Mouse (Mus musculus) left cerebral cortex, adult 2 months (tissue): ENCODE results near the gene Prima1. TPM values are rescaled to one million over a fixed set of nuclear protein-coding genes. Genes with fewer than 3 reads are reported as not detected.
A peak's percentile ranks its signal among the peaks of the same experiment; 100 is the strongest.

Experiments
- DNase-seq, 2 experiments: peaks; one replicate each; pipeline ENCODE4 v3.0.0; 2021 to 2022; ENCODE audit warnings: low spot score in 2 of 2, mixed read lengths in 1 of 2; ENCODE audit errors: extremely low spot score in 1 of 2
- H3K27ac ChIP-seq: fragments of 200-600 bp; 2 replicates; pipeline ENCODE4 v1.8.1; 2022
- H3K4me3 ChIP-seq: fragments of 200-600 bp; 2 replicates; pipeline ENCODE4 v1.8.1; 2022
- CTCF ChIP-seq: fragments of 200-600 bp; IDR thresholded peaks from 2 replicates; pipeline ENCODE4 v1.8.1; 2022; ENCODE audit warnings: antibody characterized with exemption, mild to moderate bottlenecking, moderate library complexity
- intact Hi-C: fragments of 180-260 bp; cut with DNase I; formaldehyde crosslinking; loops from one replicate; pipeline ENCODE4 v1.15.1; 2025
- total RNA-seq, 2 experiments: library from RNA; stranded (reverse); gene quantifications; 2 replicates each; pipeline ENCODE4 v1.2.3; 2021

Gene Prima1
- total RNA-seq, 2 experiments from 2014 or later, result 4.2 to 6.1 TPM

- Histone ChIP-seq H3K27ac (no peak overlapping the region), H3K4me3 (no peak overlapping the region)
- no peak for TF ChIP-seq CTCF
- DNase-seq, result no peak
- intact Hi-C loops, result no loop called here
Observed at GRCm38 (mm10) chr12:103215877-103216610, 25.9 kb downstream of the Prima1 start.

- intact Hi-C loops, result no loop called here
- TF ChIP-seq CTCF, result no peak
- DNase-seq, result no peak
- H3K27ac ChIP-seq, result no peak overlapping the region
- H3K4me3 ChIP-seq, result no peak overlapping the region
Observed at GRCm38 (mm10) chr12:103214797-103215196, 27.2 kb downstream of the Prima1 start.

- Histone ChIP-seq H3K4me3 (no peak overlapping the region), H3K27ac (no peak overlapping the region)
- TF ChIP-seq CTCF, result no peak
- intact Hi-C loops, result no loop called here
- no peak for DNase-seq
Observed at GRCm38 (mm10) chr12:103214270-103214669, 27.7 kb downstream of the Prima1 start.

- DNase-seq, result no peak
- Histone ChIP-seq H3K27ac (no peak overlapping the region), H3K4me3 (no peak overlapping the region)
- intact Hi-C loops, result no loop called here
- no peak for TF ChIP-seq CTCF
Observed at GRCm38 (mm10) chr12:103213591-103213990, 28.4 kb downstream of the Prima1 start.

GRCm38 (mm10) chr12:103211078-103211477, 30.9 kb downstream of the Prima1 start:
- no peak for DNase-seq
- TF ChIP-seq CTCF, result no peak
- intact Hi-C loops, result no loop called here
- no peak overlapping the region for H3K4me3 ChIP-seq
- peak overlapping the region; percentile 54; the same call in 1 of the 2 replicates for H3K27ac ChIP-seq

- no peak for TF ChIP-seq CTCF
- Histone ChIP-seq H3K4me3 (no peak overlapping the region), H3K27ac (no peak overlapping the region)
- DNase-seq, result no peak
- intact Hi-C loops, result no loop called here
Observed at GRCm38 (mm10) chr12:103209581-103209980, 32.4 kb downstream of the Prima1 start.

GRCm38 (mm10) chr12:103205561-103205960, 36.4 kb downstream of the Prima1 start:
- DNase-seq, result no peak
- TF ChIP-seq CTCF, result no peak
- no peak overlapping the region for H3K27ac ChIP-seq
- intact Hi-C loops, result no loop called here
- H3K4me3 ChIP-seq, result no peak overlapping the region

- intact Hi-C loops, result no loop called here
- TF ChIP-seq CTCF, result no peak
- no peak overlapping the region for H3K4me3 ChIP-seq
- no peak for DNase-seq
- H3K27ac ChIP-seq, result no peak overlapping the region
Observed at GRCm38 (mm10) chr12:103202592-103203544, 39.1 kb downstream of the Prima1 start.

- TF ChIP-seq CTCF, result no peak
- Histone ChIP-seq H3K27ac (no peak overlapping the region), H3K4me3 (no peak overlapping the region)
- intact Hi-C loops, result loop anchor here (5.0 kb wide), 1 partner anchor 49 kb away; the partner anchor contains the start of gene Prima1
- DNase-seq, result no peak
Observed at GRCm38 (mm10) chr12:103192996-103193395, 49.0 kb downstream of the Prima1 start.

- H3K4me3 ChIP-seq, result no peak overlapping the region
- intact Hi-C loops, result loop anchor here (5.0 kb wide), 1 partner anchor 53 kb away; the partner anchor contains the start of gene Prima1
- no peak overlapping the region for H3K27ac ChIP-seq
- peak; percentile 70 to 76 for DNase-seq
- TF ChIP-seq CTCF, result no peak
Observed at GRCm38 (mm10) chr12:103189771-103190170, 52.2 kb downstream of the Prima1 start.

GRCm38 (mm10) chr12:103188223-103188622, 53.7 kb downstream of the Prima1 start:
- intact Hi-C loops, result no loop called here
- H3K4me3 ChIP-seq, result no peak overlapping the region
- no peak for TF ChIP-seq CTCF
- H3K27ac ChIP-seq, result no peak overlapping the region
- no peak for DNase-seq

GRCm38 (mm10) chr12:103187020-103187419, 54.9 kb downstream of the Prima1 start:
- no peak for DNase-seq
- intact Hi-C loops, result no loop called here
- H3K4me3 ChIP-seq, result no peak overlapping the region

More at GRCm38 (mm10) chr12:103187020-103187419, 54.9 kb downstream of the Prima1 start:
- H3K27ac ChIP-seq, result no peak overlapping the region
- no peak for TF ChIP-seq CTCF
